Mouse (Mus musculus) olfactory bulb, adult 2 months (tissue): ENCODE data around the gene Paox.

Experiments
- CTCF ChIP-seq: fragments of 200-500 bp; IDR thresholded peaks from 2 replicates; pipeline ENCODE4 v1.5.1; 2012; ENCODE audit warnings: low read depth, mild to moderate bottlenecking, low read length, moderate library complexity; ENCODE audit not compliant: insufficient read depth
- POLR2A ChIP-seq: fragments of 200-500 bp; IDR thresholded peaks from 2 replicates; pipeline ENCODE4 v1.6.1; 2012; ENCODE audit warnings: mild to moderate bottlenecking, low read depth, low read length, moderate library complexity; ENCODE audit not compliant: insufficient read depth

GRCm38 (mm10) chr7:140172936-140173335 lies 57.3 kb downstream of the Paox start, which contains the start of gene Olfr523:
- TF ChIP-seq POLR2A = no peak
- no peak for TF ChIP-seq CTCF
